Mouse (Mus musculus): ENCODE data around the gene Sdf2.

DNA sequence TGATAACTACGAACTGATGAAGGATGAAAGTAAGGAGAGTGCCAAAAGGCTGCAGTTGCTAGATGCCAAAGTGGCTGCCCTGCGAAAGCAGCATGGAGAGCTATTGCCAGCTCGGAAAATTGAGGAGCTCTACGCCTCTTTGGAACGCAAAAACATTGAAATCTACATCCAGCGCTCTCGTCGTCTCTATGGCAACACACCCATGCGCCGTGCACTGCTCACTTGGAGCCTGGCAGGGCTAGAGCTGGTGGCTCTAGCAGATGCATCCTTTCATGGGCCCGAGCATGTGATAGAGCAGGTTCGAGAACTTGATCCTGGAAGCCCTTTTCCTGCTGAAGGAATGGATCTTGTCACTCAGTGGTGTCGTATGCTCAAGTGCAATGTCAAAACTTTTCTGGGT lies 26.4 kb downstream of the Sdf2 start:
- TF ChIP-seq CTCF (IDR thresholded peaks at IDR 0.05; ENCODE audit: extremely low read depth, insufficient read length, insufficient replicate concordance, low read depth, low read length) (no peak), POLR2A (IDR thresholded peaks at IDR 0.05; ENCODE audit: low read depth, low read length) (no peak)
